Mouse (Mus musculus): ENCODE results near the gene Cadps. TPM values are rescaled to one million over a fixed set of nuclear protein-coding genes. Genes with fewer than 3 reads are reported as not detected.

Cadps gene
- total and polyA plus RNA-seq, 3 experiments: 0.09 to 0.16 TPM; not detected in 1

- Histone ChIP-seq H3K4me3 (no peak overlapping the region), H3K9ac (ENCODE audit: low read depth, low read length) (no peak overlapping the region), H3K27me3 (ENCODE audit: control insufficient read depth, insufficient read depth, low read length) (no peaks in the 10 kb centered on the region), H3K79me2 (replicated peaks; ENCODE audit: control insufficient read depth, insufficient read depth, low read length) (no peaks in the 10 kb centered on the region), H3K4me1 (ENCODE audit: control insufficient read depth, insufficient read depth, low read length) (no peaks in the 10 kb centered on the region), H3K27ac (no peak overlapping the region), H3K36me3 (ENCODE audit: control insufficient read depth, insufficient read depth, low read length) (no peaks in the 10 kb centered on the region)
- intact Hi-C loops (cut with DNase I): no loop called here
- TF ChIP-seq CTCF (IDR thresholded peaks at IDR 0.05) (no peak), POLR2A (IDR thresholded peaks at IDR 0.05; ENCODE audit: insufficient read depth, low read depth, low read length) (no peak), EP300 (IDR thresholded peaks at IDR 0.05; ENCODE audit: insufficient read depth, low read depth, low read length) (no peak)
- 75% methylated on average over 1 of the region's 1 CpGs for WGBS
- DNase-seq: no peak
Observed at GRCm38 (mm10) chr14:12780016-12780415, 42.9 kb downstream of the Cadps start.

GRCm38 (mm10) chr14:12777990-12778389 is 44.9 kb downstream of the Cadps start:
- TF ChIP-seq EP300 (IDR thresholded peaks at IDR 0.05; ENCODE audit: insufficient read depth, low read depth, low read length) (no peak), CTCF (IDR thresholded peaks at IDR 0.05) (no peak), POLR2A (IDR thresholded peaks at IDR 0.05; ENCODE audit: insufficient read depth, low read depth, low read length) (no peak)
- no peak for DNase-seq
- WGBS: 70% methylated on average over 4 of the region's 4 CpGs
- Histone ChIP-seq H3K36me3 (ENCODE audit: control insufficient read depth, insufficient read depth, low read length) (no peaks in the 10 kb centered on the region), H3K9ac (ENCODE audit: low read depth, low read length) (no peak overlapping the region), H3K27ac (no peak overlapping the region), H3K27me3 (ENCODE audit: control insufficient read depth, insufficient read depth, low read length) (no peaks in the 10 kb centered on the region), H3K4me1 (ENCODE audit: control insufficient read depth, insufficient read depth, low read length) (no peaks in the 10 kb centered on the region), H3K4me3 (no peak overlapping the region), H3K79me2 (replicated peaks; ENCODE audit: control insufficient read depth, insufficient read depth, low read length) (no peaks in the 10 kb centered on the region)
- intact Hi-C loops (cut with DNase I): no loop called here

- Histone ChIP-seq H3K27me3 (ENCODE audit: control insufficient read depth, insufficient read depth, low read length) (no peaks in the 10 kb centered on the region), H3K79me2 (replicated peaks; ENCODE audit: control insufficient read depth, insufficient read depth, low read length) (no peaks in the 10 kb centered on the region), H3K9ac (ENCODE audit: low read depth, low read length) (no peak overlapping the region), H3K4me3 (no peak overlapping the region), H3K27ac (no peak overlapping the region), H3K36me3 (ENCODE audit: control insufficient read depth, insufficient read depth, low read length) (no peaks in the 10 kb centered on the region), H3K4me1 (ENCODE audit: control insufficient read depth, insufficient read depth, low read length) (no peaks in the 10 kb centered on the region)
- TF ChIP-seq EP300 (IDR thresholded peaks at IDR 0.05; ENCODE audit: insufficient read depth, low read depth, low read length) (no peak), POLR2A (IDR thresholded peaks at IDR 0.05; ENCODE audit: insufficient read depth, low read depth, low read length) (no peak), CTCF (IDR thresholded peaks at IDR 0.05) (no peak)
- WGBS: 79% methylated on average over 1 of the region's 1 CpGs
- no peak for DNase-seq
- intact Hi-C loops (cut with DNase I): no loop called here
Observed at GRCm38 (mm10) chr14:12768870-12769269, 54.0 kb downstream of the Cadps start.

GRCm38 (mm10) chr14:12753237-12753636 is 69.6 kb downstream of the Cadps start:
- H3K27me3 ChIP-seq (ENCODE audit: control insufficient read depth, insufficient read depth, low read length): no peaks in the 10 kb centered on the region
- WGBS: 80% methylated on average over 4 of the region's 4 CpGs
- intact Hi-C loops (cut with DNase I): no loop called here
- H3K9ac ChIP-seq (ENCODE audit: low read depth, low read length): no peak overlapping the region
- no peak for TF ChIP-seq EP300 (IDR thresholded peaks at IDR 0.05; ENCODE audit: insufficient read depth, low read depth, low read length)
- TF ChIP-seq POLR2A (IDR thresholded peaks at IDR 0.05; ENCODE audit: insufficient read depth, low read depth, low read length): no peak
- TF ChIP-seq CTCF (IDR thresholded peaks at IDR 0.05): no peak
- H3K4me1 ChIP-seq (ENCODE audit: control insufficient read depth, insufficient read depth, low read length): no peaks in the 10 kb centered on the region
- no peak overlapping the region for H3K27ac ChIP-seq
- no peak overlapping the region for H3K4me3 ChIP-seq
- no peaks in the 10 kb centered on the region for H3K36me3 ChIP-seq (ENCODE audit: control insufficient read depth, insufficient read depth, low read length)
- no peak for DNase-seq
- no peaks in the 10 kb centered on the region for H3K79me2 ChIP-seq (replicated peaks; ENCODE audit: control insufficient read depth, insufficient read depth, low read length)

- H3K27ac ChIP-seq: no peak overlapping the region
- no peaks in the 10 kb centered on the region for H3K36me3 ChIP-seq (ENCODE audit: control insufficient read depth, insufficient read depth, low read length)
- H3K79me2 ChIP-seq (replicated peaks; ENCODE audit: control insufficient read depth, insufficient read depth, low read length): no peaks in the 10 kb centered on the region
- H3K9ac ChIP-seq (ENCODE audit: low read depth, low read length): no peak overlapping the region
- no peak for TF ChIP-seq EP300 (IDR thresholded peaks at IDR 0.05; ENCODE audit: insufficient read depth, low read depth, low read length)
- no peak for TF ChIP-seq POLR2A (IDR thresholded peaks at IDR 0.05; ENCODE audit: insufficient read depth, low read depth, low read length)
- TF ChIP-seq CTCF (IDR thresholded peaks at IDR 0.05): no peak
- H3K4me3 ChIP-seq: no peak overlapping the region
- intact Hi-C loops (cut with DNase I): no loop called here
- WGBS: 32% methylated on average over 1 of the region's 1 CpGs
- H3K4me1 ChIP-seq (ENCODE audit: control insufficient read depth, insufficient read depth, low read length): no peaks in the 10 kb centered on the region
- no peaks in the 10 kb centered on the region for H3K27me3 ChIP-seq (ENCODE audit: control insufficient read depth, insufficient read depth, low read length)
- DNase-seq: no peak
Observed at GRCm38 (mm10) chr14:12751821-12752220, 71.1 kb downstream of the Cadps start.

GRCm38 (mm10) chr14:12730979-12731378 is 91.9 kb downstream of the Cadps start:
- Histone ChIP-seq H3K9ac (ENCODE audit: low read depth, low read length) (no peak overlapping the region), H3K4me3 (no peak overlapping the region), H3K36me3 (ENCODE audit: control insufficient read depth, insufficient read depth, low read length) (no peaks in the 10 kb centered on the region), H3K4me1 (ENCODE audit: control insufficient read depth, insufficient read depth, low read length) (no peaks in the 10 kb centered on the region), H3K79me2 (replicated peaks; ENCODE audit: control insufficient read depth, insufficient read depth, low read length) (no peaks in the 10 kb centered on the region), H3K27me3 (ENCODE audit: control insufficient read depth, insufficient read depth, low read length) (no peaks in the 10 kb centered on the region), H3K27ac (no peak overlapping the region)
- TF ChIP-seq CTCF (IDR thresholded peaks at IDR 0.05) (no peak), POLR2A (IDR thresholded peaks at IDR 0.05; ENCODE audit: insufficient read depth, low read depth, low read length) (no peak)
- DNase-seq: no peak
- WGBS: 73% methylated on average over 2 of the region's 2 CpGs
- intact Hi-C loops (cut with DNase I): no loop called here

Data from heart, adult 2 months (tissue).